Mouse (Mus musculus) stomach, embryonic 14.5 days (tissue): Measurements from ENCODE around the gene Rps25. TPM values are rescaled to one million over a fixed set of nuclear protein-coding genes. Genes with fewer than 3 reads are reported as not detected.
"Not testable (repeated sequence)": the region's sequence is repeated elsewhere in the genome, so short reads cannot be mapped to it uniquely, and the experiment has no call there.

ENCODE experiments used
- ATAC-seq: fragments of 200-750 bp; cut with Nextera tagmentation; 2 replicates; pipeline ENCODE4 v1.8.0; 2017; ENCODE audit warnings: low read depth, moderate TSS enrichment; ENCODE audit not compliant: insufficient number of reproducible peaks, insufficient read depth, low FRiP score
- H3K27ac ChIP-seq: fragments of 300-500 bp; sonication (generic); 2 replicates; pipeline ENCODE4 v1.5.1; 2014; ENCODE audit warnings: mild to moderate bottlenecking, low read length, moderate library complexity, mixed read lengths
- H3K27me3 ChIP-seq: fragments of 300-500 bp; sonication (generic); 2 replicates; pipeline ENCODE4 v1.6.1; 2014; ENCODE audit warnings: low read length, control low read depth, mixed read lengths; ENCODE audit not compliant: control insufficient read depth, insufficient read depth
- H3K36me3 ChIP-seq: fragments of 300-500 bp; sonication (generic); 2 replicates; pipeline ENCODE4 v1.6.1; 2014; ENCODE audit warnings: mild to moderate bottlenecking, control low read depth, low read length, moderate library complexity, mixed read lengths; ENCODE audit not compliant: control insufficient read depth, insufficient read depth
- H3K4me1 ChIP-seq: fragments of 300-500 bp; sonication (generic); 2 replicates; pipeline ENCODE4 v1.6.1; 2014; ENCODE audit warnings: low read length, control low read depth, mixed read lengths; ENCODE audit not compliant: control insufficient read depth, insufficient read depth
- H3K4me2 ChIP-seq: fragments of 300-500 bp; sonication (generic); replicated peaks from 2 replicates; pipeline ENCODE4 v1.6.1; 2014; ENCODE audit warnings: low read depth, low read length, control low read depth
- H3K4me3 ChIP-seq: fragments of 300-500 bp; sonication (generic); 2 replicates; pipeline ENCODE4 v1.5.1; 2014; ENCODE audit warnings: low read depth, low read length, control low read depth
- H3K9ac ChIP-seq: fragments of 300-500 bp; sonication (generic); replicated peaks from 2 replicates; pipeline ENCODE4 v1.6.1; 2014; ENCODE audit warnings: low read depth, mild to moderate bottlenecking, control low read depth, low read length, moderate library complexity, mixed read lengths
- H3K9me3 ChIP-seq: fragments of 300-500 bp; sonication (generic); 2 replicates; pipeline ENCODE4 v1.6.1; 2016; ENCODE audit warnings: low read depth, low read length, control low read depth; ENCODE audit not compliant: control insufficient read depth
- WGBS: fragments of 180-500 bp; shearing (Covaris S2); extraction: QIAGEN DNeasy Blood & Tissue Kit; methylation state at CpG from one replicate; pipeline ENCODE4 v1.1.7; 2014; 5-methylcytosine and 5-hydroxymethylcytosine counted together
- polyA plus RNA-seq: library from polyadenylated mRNA; unstranded; fragments of >200 nt; fragmentation: Nextera tagmentation; extraction: Ambion mirVana; gene quantifications from 2 replicates; pipeline ENCODE4 v1.2.1, GENCODE M21; 2014

Gene Rps25
- polyA plus RNA-seq, 1 experiment from 2014 or later = 2,694 TPM

GRCm38 (mm10) chr9:44420280-44420898, 13.4 kb downstream of the Rps25 start:
- H3K27ac ChIP-seq = no peak overlapping the region
- no peaks in the 10 kb centered on the region for H3K27me3 ChIP-seq
- no peak overlapping the region for H3K4me2 ChIP-seq
- peaks cover 4% of the 10 kb centered on the region for H3K4me1 ChIP-seq
- no peak for ATAC-seq
- H3K4me3 ChIP-seq = no peak overlapping the region
- H3K9me3 ChIP-seq = no peaks in the 10 kb centered on the region
- H3K9ac ChIP-seq = no peak overlapping the region
- H3K36me3 ChIP-seq = no peaks in the 10 kb centered on the region
- WGBS = 71% methylated on average over 5 of the region's 5 CpGs

GRCm38 (mm10) chr9:44423576-44423975, 16.6 kb downstream of the Rps25 start:
- Histone ChIP-seq H3K27me3 (no peaks in the 10 kb centered on the region), H3K36me3 (no peaks in the 10 kb centered on the region), H3K27ac (no peak overlapping the region), H3K4me2 (no peak overlapping the region), H3K4me1 (no peaks in the 10 kb centered on the region), H3K4me3 (no peak overlapping the region), H3K9ac (no peak overlapping the region), H3K9me3 (no peaks in the 10 kb centered on the region)
- ATAC-seq = no peak
- 74% methylated on average over 4 of the region's 4 CpGs for WGBS

- Histone ChIP-seq H3K27ac (no peak overlapping the region), H3K27me3 (no peaks in the 10 kb centered on the region), H3K9ac (no peak overlapping the region), H3K4me1 (no peaks in the 10 kb centered on the region), H3K9me3 (no peaks in the 10 kb centered on the region), H3K36me3 (no peaks in the 10 kb centered on the region), H3K4me3 (no peak overlapping the region), H3K4me2 (no peak overlapping the region)
- 43% methylated on average over 5 of the region's 5 CpGs for WGBS
- no peak for ATAC-seq
Observed at GRCm38 (mm10) chr9:44432577-44433185, 25.7 kb downstream of the Rps25 start.

GRCm38 (mm10) chr9:44435747-44436146, 28.8 kb downstream of the Rps25 start:
- Histone ChIP-seq H3K4me2 (no peak overlapping the region), H3K9ac (no peak overlapping the region), H3K4me3 (no peak overlapping the region), H3K27ac (no peak overlapping the region), H3K27me3 (no peaks in the 10 kb centered on the region), H3K4me1 (no peaks in the 10 kb centered on the region), H3K9me3 (no peaks in the 10 kb centered on the region), H3K36me3 (no peaks in the 10 kb centered on the region)
- 77% methylated on average over 6 of the region's 6 CpGs for WGBS
- no peak for ATAC-seq

GRCm38 (mm10) chr9:44440961-44441360, 34.0 kb downstream of the Rps25 start, which contains the start of gene Foxr1:
TSS of gene Foxr1 (minus strand) at chr9:44441136.
- Histone ChIP-seq H3K4me1 (no peaks in the 10 kb centered on the region), H3K4me2 (no peak within 1 kb of the TSS), H3K9me3 (no peaks in the 10 kb centered on the region), H3K36me3 (no peaks in the 10 kb centered on the region), H3K27me3 (no peaks in the 10 kb centered on the region), H3K27ac (no peak within 1 kb of the TSS), H3K4me3 (no peak within 1 kb of the TSS), H3K9ac (no peak within 1 kb of the TSS)
- WGBS = 69% methylated on average over 19 of the region's 19 CpGs
- ATAC-seq = no peak

- not testable (repeated sequence) for H3K9me3 ChIP-seq, H3K4me1 ChIP-seq, H3K27me3 ChIP-seq, H3K4me2 ChIP-seq, H3K36me3 ChIP-seq, ATAC-seq, H3K27ac ChIP-seq, H3K4me3 ChIP-seq, H3K9ac ChIP-seq
- WGBS = 82% methylated on average over 7 of the region's 7 CpGs
Observed at GRCm38 (mm10) chr9:44444402-44445025, 37.6 kb downstream of the Rps25 start.

GRCm38 (mm10) chr9:44450387-44450786, 43.4 kb downstream of the Rps25 start:
- Histone ChIP-seq H3K4me3 (no peak overlapping the region), H3K4me1 (no peaks in the 10 kb centered on the region), H3K9me3 (no peaks in the 10 kb centered on the region), H3K27ac (no peak overlapping the region), H3K4me2 (no peak overlapping the region), H3K36me3 (no peaks in the 10 kb centered on the region), H3K27me3 (no peaks in the 10 kb centered on the region), H3K9ac (no peak overlapping the region)
- no peak for ATAC-seq

GRCm38 (mm10) chr9:44454132-44454890, 47.4 kb downstream of the Rps25 start:
- Histone ChIP-seq H3K9me3 (no peaks in the 10 kb centered on the region), H3K4me1 (no peaks in the 10 kb centered on the region), H3K27ac (peak overlapping the region; percentile 23; the same call in 1 of the 2 replicates), H3K4me2 (peak overlapping the region; percentile 18; the same call in 1 of the 2 replicates), H3K9ac (no peak overlapping the region), H3K36me3 (no peaks in the 10 kb centered on the region), H3K27me3 (no peaks in the 10 kb centered on the region), H3K4me3 (no peak overlapping the region)
- 8% methylated on average over 14 of the region's 14 CpGs for WGBS
- ATAC-seq = peak; percentile 82
